Mouse (Mus musculus): ENCODE measurements at regions not wholly inside any gene's neighbourhood (a gene's known extent, or its start where the extent isn't known, plus 50 kb on each side); places are given as distances from the start of the nearest gene placed in this dataset.

DNA sequence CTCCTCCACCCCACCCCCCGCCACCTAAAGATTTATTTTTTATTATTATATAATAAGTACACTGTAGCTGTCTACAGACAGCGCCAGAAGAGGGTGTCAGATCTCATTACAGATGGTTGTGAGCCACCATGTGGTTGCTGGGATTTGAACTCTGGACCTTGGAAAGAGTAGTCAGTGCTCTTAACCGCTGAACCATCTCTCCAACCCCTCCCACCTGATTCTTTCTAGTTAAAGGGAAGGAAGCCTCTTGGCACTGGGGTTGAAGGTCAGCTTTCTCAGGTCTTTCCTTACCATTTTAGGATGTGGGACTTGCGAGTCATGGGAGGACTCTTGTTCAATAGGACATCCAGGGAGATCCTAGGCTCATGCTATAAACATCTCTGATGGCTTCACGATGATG is 54.7 kb downstream of the Hes1 start:
- DNase-seq, result no peak

DNA sequence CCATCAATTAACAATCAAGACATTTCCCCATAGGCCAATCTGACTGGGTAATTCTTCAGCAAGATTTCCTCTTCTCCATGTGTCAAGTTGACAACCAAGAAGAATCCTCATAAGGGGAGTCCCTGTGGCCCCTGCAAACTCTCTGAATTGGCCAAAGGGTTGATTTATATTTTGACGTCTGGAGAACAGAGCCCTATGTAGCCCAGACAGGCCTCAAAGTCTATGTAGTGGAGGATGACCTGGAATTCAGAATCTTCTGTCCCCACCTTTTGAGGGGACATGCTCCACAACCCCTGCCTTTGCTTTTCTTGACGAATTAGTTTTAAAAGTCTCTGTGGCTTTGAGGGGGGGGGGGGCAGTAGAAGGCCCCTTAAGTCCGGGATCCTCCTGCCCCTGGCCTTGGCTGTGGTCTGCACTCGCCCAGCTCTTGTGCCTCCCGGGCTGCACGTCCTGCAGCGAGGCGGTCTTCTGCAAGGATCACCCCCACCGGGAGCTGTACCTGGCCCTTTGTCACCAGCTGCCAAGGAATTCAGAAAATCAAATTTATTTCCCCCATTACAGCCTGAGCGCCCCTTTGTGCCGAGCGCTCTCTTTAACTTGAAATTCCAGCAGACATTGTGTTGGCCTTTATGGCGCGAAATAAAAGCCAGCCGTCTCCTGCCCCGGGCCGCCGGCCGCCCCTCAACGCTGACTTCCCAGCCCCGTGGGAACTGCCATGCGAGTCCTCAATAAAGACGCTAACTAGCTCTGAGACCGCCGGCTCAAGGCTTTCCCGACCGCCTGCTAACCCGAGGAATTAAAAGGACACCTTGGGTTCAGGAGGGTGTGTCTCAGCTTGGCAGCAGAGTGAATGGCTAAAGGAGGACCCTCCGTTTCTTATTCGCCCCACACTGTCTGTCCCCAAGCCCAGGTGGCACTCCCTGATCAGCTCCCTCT is 56.4 kb downstream of the Hes1 start:
- no peak for DNase-seq

DNA sequence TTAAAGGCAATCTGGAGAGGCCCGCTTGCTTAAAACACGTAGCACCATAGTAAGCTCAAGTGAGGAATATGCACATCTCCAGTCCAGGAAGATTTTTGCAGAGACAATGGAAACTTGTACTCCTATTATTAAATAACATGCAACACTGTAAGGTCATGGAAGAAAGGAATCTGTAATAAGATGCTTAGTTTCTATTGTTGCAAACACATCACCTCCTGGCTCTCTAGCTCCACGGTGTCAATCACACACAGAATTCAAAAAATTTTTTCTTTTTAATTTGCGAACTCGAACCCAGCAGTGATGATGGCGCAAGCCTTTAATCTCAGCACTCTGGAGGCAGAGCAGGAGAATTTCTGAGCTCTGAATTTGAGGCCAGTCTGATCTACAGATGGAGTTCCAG is 57.4 kb downstream of the Hes1 start:
- no peak for DNase-seq

DNA sequence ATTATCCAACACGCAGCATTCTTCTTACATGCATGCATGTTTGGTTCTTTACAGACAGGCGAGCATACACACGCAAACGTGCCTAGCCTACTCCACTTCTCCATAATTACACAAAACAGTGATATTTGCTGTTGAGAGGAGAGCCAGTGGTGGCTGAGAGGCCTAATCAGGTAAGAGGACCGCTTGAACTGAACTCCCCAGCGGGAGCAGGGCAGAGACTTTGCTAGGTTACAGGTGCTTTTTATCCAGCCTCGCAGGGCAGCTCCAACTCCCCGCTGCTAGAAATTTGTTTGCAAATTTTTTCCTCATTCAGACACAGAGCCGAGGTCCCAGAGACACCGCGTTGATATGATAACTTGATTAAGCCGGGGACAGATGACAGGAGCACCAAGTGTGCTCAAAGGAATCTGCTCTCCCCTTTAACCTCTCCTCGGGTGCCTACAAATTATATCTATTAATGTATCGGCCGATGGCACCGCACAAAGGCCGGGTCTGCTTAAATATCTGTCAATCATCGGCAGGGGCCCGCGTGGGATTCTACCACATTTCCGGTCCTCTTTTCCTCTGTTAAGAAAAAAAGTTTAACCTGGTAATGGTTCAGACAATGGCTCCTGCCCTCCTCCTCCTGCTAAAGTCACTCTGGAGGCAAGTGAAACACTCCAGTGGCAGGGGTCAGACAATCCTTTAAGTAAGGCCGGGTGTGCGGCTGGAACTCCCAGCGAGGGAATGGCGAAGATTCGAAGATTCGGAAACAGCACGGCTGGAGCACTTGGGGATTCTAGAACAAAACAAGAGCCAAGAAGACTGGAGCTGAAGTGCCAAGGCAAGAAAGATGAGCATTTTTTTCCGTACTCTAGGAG is 58.3 kb downstream of the Hes1 start:
- DNase-seq, result no peak

DNA sequence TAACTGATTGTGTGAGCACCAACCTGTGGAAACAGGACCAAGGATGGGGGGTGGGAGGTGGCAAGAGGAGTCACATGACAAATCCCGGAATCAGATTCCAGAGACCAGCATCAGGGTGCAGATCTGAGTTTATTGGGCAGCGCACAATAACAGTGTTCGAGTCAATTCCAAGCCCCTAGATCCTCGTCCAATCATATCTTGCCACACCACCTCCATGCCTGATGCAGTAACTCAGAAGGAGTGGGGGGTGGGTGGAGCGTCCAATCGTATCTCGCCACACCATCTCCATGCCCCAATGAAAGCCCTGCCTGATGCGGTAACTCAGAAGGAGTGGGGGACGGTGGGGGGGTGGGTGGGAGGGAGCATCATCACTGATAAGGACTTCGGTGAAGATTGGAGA is 62.8 kb downstream of the Hes1 start:
- DNase-seq, result no peak

DNA sequence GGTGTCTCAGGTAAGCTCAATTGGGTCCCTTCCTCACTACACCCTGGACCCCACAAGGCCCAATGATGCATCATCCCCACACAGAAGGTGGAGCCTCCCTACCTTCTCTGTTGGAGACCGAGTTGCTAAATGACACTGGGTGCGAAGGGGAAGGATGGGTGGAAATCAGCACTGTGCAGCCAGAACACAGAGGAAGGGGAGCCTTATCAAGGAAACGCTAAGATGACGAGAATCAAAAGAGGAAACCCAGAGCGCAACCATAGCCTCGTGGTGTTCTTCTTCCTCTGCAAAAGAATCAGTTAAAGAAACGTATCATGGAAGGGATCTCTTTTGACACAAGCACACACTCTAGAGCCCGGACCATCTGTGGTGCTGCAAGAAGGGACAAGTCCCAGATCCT is 64.6 kb downstream of the Hes1 start:
- DNase-seq, result no peak

DNA sequence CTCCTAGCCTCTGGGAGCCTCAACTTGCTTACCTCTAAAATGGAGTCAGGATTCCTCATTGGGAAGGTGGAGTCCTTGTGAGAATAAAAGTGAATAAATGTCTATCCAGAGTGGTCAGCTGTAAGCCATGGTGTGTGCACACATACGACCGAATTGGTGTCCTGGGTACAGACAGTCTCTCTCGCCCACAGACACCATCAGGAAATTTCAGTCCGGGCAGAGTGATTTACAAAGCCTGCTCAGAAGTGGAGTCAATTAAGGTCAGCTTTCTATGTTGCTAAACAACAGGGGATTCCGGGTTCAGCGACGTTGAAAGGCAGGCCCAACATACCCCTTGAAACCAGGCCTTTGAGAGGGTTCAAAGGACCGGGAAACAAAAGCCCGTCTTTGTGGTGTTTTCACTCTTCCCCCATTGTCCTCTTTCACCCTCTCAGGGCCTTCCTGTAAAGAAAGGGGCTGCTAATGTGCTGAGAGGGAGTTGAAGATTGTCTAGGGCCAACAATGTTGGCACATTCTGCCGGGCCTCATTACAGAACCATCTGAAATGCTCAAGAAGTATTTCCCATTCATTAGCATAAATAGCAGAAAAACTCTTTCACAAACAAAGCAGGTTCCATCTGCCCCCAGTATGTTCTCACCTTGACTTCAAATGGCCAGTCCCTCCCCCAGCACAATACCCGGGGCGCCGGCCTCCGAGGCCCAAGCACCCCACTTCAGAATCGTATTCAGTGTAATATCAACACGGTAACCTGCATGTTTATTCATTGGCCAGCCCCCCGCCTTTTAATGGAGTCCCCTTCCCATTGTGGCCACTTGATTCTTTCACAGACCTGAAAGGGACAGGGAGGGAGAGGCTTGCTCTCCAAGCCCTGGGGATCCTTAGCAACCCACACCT is 65.3 kb downstream of the Hes1 start:
- no peak for DNase-seq

DNA sequence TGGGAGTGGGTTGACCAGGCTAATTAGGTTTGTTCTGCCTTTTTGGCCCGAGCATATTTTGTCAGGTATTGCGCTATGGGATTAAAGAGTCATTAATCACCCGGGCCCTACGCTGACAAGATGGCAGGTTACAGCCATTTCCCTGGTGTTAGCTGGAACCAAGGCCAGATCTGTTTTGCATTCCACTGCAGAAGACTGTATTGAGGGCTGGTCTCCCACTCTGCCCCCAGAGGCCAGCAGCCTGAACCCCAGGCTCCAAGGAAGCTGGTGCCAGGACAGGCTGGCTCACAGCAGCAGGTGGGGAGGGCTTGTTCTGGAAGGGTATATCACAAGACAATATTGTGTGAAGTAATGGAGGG is 65.9 kb downstream of the Hes1 start:
- DNase-seq, result no peak

DNA sequence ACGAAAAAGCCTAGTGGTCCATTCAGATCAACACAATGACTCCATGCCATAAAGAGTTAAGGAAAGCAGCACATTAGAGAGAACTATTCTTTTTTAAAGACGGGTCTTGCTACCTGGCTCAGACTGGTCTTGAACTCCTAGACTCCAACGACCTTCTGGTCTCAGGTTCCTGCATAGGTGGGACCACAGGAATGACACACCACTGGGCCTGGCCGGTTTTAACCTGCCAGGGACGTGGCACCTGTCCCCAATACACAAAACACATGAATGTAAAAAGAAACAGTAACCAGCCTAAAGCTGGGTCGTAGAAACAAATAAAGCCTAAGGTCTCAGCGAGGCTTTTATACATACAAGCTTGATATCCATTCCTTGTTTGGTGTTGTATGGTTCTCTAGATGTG is 67.9 kb downstream of the Hes1 start:
- DNase-seq, result no peak

DNA sequence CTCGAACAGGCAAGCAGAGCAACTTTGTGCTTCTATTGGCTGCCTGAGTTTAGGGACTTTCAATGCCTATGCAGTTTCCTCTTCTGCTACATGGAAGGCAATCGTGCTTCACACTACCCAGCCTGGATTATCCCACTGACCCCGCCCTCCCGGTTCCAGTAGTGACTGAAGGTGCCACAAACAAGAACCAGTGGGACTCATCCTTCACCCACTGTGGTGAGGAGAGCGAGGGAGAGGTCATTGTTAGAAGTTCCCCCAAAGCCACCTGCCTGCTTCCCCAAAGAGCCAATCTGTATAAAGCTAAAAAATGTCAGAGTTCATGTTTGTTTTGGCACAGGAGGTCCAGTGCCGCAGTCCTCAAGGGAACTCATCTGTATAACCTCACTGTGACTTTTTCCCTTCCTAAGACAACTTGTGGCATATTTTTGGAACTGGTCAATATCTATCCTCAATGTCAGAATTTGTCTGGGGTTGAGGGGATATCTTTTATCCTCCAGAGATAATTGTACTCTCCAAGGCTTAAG is 70.5 kb downstream of the Hes1 start:
- DNase-seq, result no peak

DNA sequence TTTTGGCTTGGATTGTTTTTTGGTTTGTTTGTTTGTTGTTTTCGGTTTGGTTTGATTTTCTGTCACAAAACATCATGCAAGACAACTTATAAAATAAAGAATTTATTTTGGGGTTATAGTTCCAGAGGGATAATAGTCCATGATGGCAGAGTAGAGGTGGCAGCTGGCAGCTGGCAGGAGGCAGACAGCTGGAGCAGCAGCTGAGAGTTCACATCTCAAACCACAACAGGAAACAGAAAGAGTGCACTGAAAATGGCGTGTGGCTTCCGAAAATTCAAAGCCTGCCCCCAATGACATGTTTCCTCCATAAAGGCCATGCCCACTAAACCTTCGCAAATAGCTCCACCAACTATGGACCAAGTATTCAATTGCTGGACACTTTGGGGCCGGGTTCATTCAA is 72.7 kb downstream of the Hes1 start:
- DNase-seq, result no peak

DNA sequence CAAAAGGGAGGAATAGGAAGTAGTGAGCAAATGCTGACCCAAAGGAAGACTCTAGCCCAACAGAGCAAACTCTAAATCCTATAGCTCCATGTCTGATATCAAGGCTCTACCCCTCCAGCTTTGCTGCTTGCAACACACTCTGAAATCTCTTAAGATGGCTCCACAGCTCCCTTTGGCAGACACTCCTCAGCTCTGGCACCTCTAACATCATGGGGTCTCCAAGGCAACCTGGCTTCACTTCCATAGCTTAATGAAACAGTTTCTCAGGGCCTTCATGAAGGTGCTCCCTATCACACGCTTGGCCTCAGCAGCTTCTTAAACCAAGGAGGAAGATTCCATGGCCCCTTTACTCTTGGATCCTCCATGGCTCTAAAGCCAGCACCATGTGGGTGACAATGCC is 73.6 kb downstream of the Hes1 start:
- DNase-seq, result no peak

DNA sequence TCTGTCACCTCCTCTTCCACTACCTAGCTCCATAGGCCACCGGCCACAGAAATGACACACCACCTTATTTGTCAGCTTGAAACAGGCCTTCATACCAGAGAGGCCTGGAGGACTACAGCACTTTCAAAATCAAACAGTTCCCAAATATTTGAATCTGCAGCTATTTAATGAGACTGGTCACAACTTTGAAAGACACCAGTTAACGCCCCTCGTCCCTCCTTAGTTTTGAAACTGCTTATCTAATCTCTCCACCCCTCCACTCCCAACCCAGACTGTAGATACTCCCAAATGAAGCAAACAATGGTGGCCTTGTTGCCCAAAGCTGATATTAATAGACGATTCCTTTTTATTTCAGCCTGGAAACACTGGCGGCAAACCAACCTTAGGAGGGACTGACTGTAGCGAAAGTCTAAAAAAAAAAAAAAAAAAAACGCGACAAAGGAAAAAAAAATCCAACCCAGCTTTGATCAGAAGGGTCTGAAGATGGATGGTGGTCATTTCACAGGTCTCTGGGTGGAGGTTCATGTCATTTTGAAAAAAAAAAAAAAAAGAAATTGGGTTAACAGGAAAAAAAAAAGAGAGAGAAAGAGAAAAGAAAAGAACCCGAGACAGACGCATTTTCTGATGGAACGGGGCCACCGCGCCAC is 80.8 kb downstream of the Hes1 start:
- no peak for DNase-seq

DNA sequence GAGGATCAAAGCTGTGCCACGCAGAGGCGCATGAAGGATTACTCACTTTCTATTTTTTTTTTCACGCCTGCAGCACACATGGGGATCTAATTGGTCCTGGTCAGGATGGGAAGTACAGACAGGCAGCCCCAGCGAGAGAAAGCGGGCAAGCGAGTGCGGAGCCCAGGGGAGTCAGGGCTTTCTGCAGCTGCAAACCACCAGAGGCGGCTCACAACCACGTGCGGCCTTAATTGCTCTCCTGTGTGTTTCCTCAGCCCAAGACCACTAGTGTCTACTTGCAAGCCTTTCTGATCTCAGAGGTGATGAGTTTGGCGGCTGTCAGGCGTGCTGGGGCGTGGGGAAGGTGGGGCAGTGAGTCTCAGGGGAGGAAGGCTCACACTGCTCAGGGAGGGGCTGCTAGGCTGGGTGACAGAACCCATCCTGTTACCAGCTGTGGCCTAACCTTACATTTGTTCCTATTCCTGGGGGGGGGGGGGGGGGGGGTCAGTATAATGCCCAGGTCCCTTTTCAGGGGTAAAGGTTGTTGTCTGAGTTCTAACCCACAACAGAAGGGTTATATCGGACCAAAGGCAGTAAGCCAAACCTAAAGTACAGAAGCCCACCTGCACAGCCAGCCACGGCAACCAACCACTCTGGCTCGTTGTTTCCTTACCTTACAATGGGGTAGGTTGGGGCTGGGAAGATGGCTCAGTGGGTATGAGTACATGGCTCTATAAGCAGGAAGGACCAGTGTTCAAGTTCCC is 81.5 kb downstream of the Hes1 start:
- DNase-seq, result peak; percentile 26

DNA sequence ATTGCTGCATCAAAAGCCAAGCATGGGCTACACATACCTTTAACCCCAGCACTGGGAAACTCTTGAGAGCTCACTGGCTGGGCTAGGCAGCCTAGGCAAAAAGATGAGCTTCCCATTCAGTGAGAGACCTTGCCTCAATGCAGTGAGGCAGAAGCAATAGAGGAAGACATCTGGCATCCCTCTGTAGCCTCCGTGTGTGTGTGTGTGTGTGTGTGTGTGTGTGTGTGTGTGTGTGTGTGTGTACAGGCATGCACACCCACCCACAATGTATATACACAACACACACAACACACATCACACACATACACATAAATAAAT is 82.0 kb downstream of the Hes1 start:
- DNase-seq, result no peak

DNA sequence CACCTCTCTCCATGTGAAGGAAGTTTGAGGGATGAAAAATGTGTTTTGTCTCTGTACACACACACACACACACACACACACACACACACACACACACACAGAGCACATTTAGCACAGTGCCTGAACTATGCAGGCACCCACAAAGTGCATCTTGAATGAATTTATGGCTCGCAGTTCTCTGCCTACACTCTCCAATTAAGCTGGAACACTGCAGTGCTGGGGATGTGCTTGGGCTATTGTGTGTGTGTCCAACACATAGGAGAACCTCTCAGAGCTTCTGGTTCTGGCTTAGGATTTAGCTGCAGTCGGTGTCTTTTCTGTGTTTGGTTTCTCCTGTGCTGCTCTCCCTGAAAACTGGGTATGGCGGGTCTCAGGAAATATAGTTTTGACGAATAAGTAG is 83.1 kb downstream of the Hes1 start:
- DNase-seq, result no peak

DNA sequence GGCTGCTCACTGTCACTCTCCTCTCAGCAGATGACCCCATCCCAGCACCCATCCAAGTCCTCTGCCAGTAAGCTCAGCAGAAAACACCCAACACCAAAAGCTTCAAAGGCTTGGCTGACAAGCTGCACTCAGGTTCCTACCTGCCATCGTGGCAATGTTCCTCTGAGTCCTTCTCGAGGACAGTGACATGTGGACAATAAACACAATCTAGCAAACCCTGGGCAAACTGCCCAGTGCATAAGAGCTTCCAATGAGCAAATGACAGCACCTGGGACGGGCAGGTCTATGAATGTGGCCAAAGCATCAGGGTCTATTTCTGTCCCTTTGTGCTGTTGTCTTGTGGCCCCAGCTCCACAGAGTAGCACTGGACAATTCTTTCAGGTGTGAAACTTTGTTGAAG is 86.9 kb downstream of the Hes1 start:
- DNase-seq, result no peak

DNA sequence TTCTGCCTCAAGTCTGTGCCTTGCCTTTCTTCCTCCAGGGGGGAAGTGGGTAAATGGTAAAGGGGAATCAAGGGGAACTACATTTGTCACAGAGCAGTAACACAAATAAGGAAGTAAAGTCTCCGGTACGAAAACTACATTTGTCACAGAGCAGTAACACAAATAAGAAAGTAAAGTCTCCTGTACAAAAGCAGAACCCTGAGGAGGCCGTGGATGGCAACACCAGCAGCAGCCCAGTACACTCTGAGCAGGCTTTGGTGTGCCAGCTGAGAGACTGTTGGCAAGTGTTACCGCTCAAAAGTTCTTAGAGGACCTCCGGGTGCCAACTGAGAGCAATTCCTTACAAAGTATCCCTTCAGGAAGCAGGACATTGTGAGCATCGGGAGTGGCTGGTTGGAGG is 90.9 kb downstream of the Hes1 start:
- DNase-seq, result no peak

DNA sequence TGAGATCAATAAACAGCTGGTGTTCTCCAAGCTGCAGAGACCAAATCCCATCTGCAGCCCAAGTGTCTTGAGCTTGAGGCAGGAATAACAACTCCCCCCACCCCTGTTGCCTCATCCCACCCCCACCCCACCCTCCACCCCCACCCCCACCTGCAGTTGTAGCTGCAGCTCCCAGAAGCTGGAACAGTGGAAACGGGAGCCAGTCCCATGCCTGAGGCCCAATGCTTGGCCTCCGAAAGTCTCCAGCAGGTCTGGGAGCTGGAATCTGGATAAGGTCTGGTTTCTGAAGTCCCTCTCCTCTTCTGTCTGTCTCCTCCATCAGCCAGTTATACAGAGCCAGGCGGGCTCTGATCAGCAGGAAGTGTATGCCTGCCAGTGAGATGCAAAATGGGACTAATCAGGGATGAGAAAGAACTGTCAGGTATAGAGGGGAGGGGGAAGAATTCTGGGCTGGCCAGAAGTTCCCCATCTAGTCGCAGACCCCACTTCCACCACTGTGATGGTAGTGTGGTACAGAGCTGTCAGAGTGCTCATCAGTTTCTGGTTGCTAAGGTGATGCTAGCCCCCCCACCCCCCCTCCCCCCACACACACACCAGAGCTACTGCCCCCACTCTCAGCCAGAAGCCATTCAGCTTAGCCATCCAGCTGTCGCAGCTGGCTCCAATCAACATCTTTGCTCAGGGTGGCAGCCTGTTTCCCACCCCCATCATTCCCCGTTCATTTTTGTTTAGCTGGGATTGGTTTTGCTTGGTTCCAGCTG is 91.5 kb downstream of the Hes1 start:
- DNase-seq, result no peak

DNA sequence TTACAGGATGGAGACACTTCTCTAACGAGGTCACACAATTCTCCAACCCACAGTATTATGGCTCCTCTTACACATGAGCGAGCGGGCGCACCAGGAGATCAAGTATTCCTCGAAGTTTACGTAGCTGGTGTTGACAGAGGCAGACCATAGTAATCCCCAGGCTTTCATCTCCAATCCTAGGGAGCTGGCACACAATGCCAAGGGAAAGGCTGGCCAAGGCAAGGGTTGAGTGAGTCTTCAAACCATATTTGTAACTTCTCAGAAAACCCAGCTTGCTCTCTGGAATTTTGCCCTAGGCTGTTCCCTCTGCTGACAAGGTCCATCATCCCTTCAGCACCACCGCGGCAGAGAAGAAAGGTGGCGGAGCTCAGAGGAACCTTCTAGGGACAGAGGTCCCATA is 94.0 kb downstream of the Hes1 start:
- DNase-seq, result no peak
